Mouse (Mus musculus) heart, embryonic 12.5 days (tissue): ENCODE results near the gene Tesk2. TPM values are rescaled to one million over a fixed set of nuclear protein-coding genes. Genes with fewer than 3 reads are reported as not detected.
"Not testable (repeated sequence)": the region's sequence is repeated elsewhere in the genome, so short reads cannot be mapped to it uniquely, and the experiment has no call there.

Source experiments
- ATAC-seq: fragments of 200-750 bp; cut with Nextera tagmentation; 2 replicates; pipeline ENCODE4 v1.8.0; 2017; ENCODE audit warnings: moderate TSS enrichment, moderate library complexity; ENCODE audit not compliant: insufficient number of reproducible peaks, low FRiP score
- H3K27ac ChIP-seq: fragments of 300-500 bp; sonication (generic); 2 replicates; pipeline ENCODE4 v1.5.1; 2016; ENCODE audit warnings: mild to moderate bottlenecking, moderate library complexity; ENCODE audit not compliant: poor library complexity, severe bottlenecking
- H3K27me3 ChIP-seq: fragments of 300-500 bp; sonication (generic); replicated peaks from 2 replicates; pipeline ENCODE4 v1.6.1; 2016; ENCODE audit warnings: mild to moderate bottlenecking, moderate library complexity
- H3K36me3 ChIP-seq: fragments of 300-500 bp; sonication (generic); 2 replicates; pipeline ENCODE4 v1.6.1; 2016; ENCODE audit warnings: mild to moderate bottlenecking, moderate library complexity
- H3K4me1 ChIP-seq: fragments of 300-500 bp; sonication (generic); replicated peaks from 2 replicates; pipeline ENCODE4 v1.6.1; 2016; ENCODE audit warnings: mild to moderate bottlenecking
- H3K4me2 ChIP-seq: fragments of 300-500 bp; sonication (generic); 2 replicates; pipeline ENCODE4 v1.6.1; 2016; ENCODE audit warnings: mild to moderate bottlenecking, moderate library complexity
- H3K4me3 ChIP-seq: fragments of 300-500 bp; sonication (generic); 2 replicates; pipeline ENCODE4 v1.5.1; 2016; ENCODE audit warnings: mild to moderate bottlenecking
- H3K9ac ChIP-seq: fragments of 300-500 bp; sonication (generic); 2 replicates; pipeline ENCODE4 v1.6.1; 2016; ENCODE audit warnings: mild to moderate bottlenecking, moderate library complexity
- H3K9me3 ChIP-seq: fragments of 300-500 bp; sonication (generic); replicated peaks from 2 replicates; pipeline ENCODE4 v1.6.1; 2016; ENCODE audit warnings: mild to moderate bottlenecking, moderate library complexity
- WGBS: fragments of 180-500 bp; shearing (Covaris S2); methylation state at CpG from one replicate; pipeline ENCODE4 v1.1.7; 2016; 5-methylcytosine and 5-hydroxymethylcytosine counted together
- polyA plus RNA-seq: library from polyadenylated mRNA; unstranded; fragments of >200 nt; fragmentation: Nextera tagmentation; extraction: Ambion mirVana; gene quantifications from 2 replicates; pipeline ENCODE4 v1.2.1, GENCODE M21; 2016

Tesk2 gene
- polyA plus RNA-seq: 2.9 and 3.1 TPM in 2 replicates

GRCm38 (mm10) chr4:116720343-116721097 is at the start of gene Tesk2:
Tesk2 (plus strand) TSS chr4:116720948.
- no peaks in the 10 kb centered on the region for H3K36me3 ChIP-seq
- H3K9me3 ChIP-seq: no peaks in the 10 kb centered on the region
- peak; percentile 100 for ATAC-seq
- peak within 1 kb of the TSS; percentile 90 for H3K4me3 ChIP-seq
- H3K9ac ChIP-seq: peak within 1 kb of the TSS; percentile 88
- peak within 1 kb of the TSS; percentile 84 for H3K27ac ChIP-seq
- H3K4me2 ChIP-seq: peak within 1 kb of the TSS; percentile 93
- H3K27me3 ChIP-seq: no peaks in the 10 kb centered on the region
- peaks cover 9% of the 10 kb centered on the region for H3K4me1 ChIP-seq
- WGBS: under 1% methylated on average over 29 of the region's 34 CpGs

GRCm38 (mm10) chr4:116672785-116673184 is 48.0 kb upstream of the Tesk2 start:
- Histone ChIP-seq H3K27ac (no peak overlapping the region), H3K4me1 (no peaks in the 10 kb centered on the region), H3K4me3 (no peak overlapping the region), H3K36me3 (no peaks in the 10 kb centered on the region), H3K27me3 (no peaks in the 10 kb centered on the region), H3K9me3 (no peaks in the 10 kb centered on the region), H3K9ac (no peak overlapping the region), H3K4me2 (no peak overlapping the region)
- WGBS: 47% methylated on average over 2 of the region's 2 CpGs
- ATAC-seq: no peak

- H3K9me3 ChIP-seq, H3K4me1 ChIP-seq, ATAC-seq, H3K36me3 ChIP-seq, H3K9ac ChIP-seq, H3K27me3 ChIP-seq, H3K27ac ChIP-seq, H3K4me3 ChIP-seq, H3K4me2 ChIP-seq: not testable (repeated sequence)
- 85% methylated on average over 6 of the region's 6 CpGs for WGBS
Observed at GRCm38 (mm10) chr4:116674761-116675160, 46.0 kb upstream of the Tesk2 start.

GRCm38 (mm10) chr4:116676027-116676426 is 44.7 kb upstream of the Tesk2 start:
- WGBS: 84% methylated on average over 3 of the region's 3 CpGs
- no peaks in the 10 kb centered on the region for H3K9me3 ChIP-seq
- no peak overlapping the region for H3K4me3 ChIP-seq
- no peaks in the 10 kb centered on the region for H3K4me1 ChIP-seq
- no peak overlapping the region for H3K9ac ChIP-seq
- no peaks in the 10 kb centered on the region for H3K27me3 ChIP-seq
- no peaks in the 10 kb centered on the region for H3K36me3 ChIP-seq
- H3K27ac ChIP-seq: no peak overlapping the region
- no peak overlapping the region for H3K4me2 ChIP-seq
- no peak for ATAC-seq

GRCm38 (mm10) chr4:116677808-116678207 is 42.9 kb upstream of the Tesk2 start:
- Histone ChIP-seq H3K9me3 (no peaks in the 10 kb centered on the region), H3K4me2 (no peak overlapping the region), H3K4me3 (no peak overlapping the region), H3K27ac (no peak overlapping the region), H3K36me3 (no peaks in the 10 kb centered on the region), H3K9ac (no peak overlapping the region), H3K27me3 (no peaks in the 10 kb centered on the region), H3K4me1 (no peaks in the 10 kb centered on the region)
- WGBS: 71% methylated on average over 1 of the region's 1 CpGs
- ATAC-seq: no peak

- H3K9ac ChIP-seq: no peak overlapping the region
- H3K4me3 ChIP-seq: no peak overlapping the region
- ATAC-seq: no peak
- H3K27me3 ChIP-seq: no peaks in the 10 kb centered on the region
- H3K27ac ChIP-seq: no peak overlapping the region
- H3K4me1 ChIP-seq: no peaks in the 10 kb centered on the region
- no peak overlapping the region for H3K4me2 ChIP-seq
- 61% methylated on average over 5 of the region's 5 CpGs for WGBS
- no peaks in the 10 kb centered on the region for H3K9me3 ChIP-seq
- H3K36me3 ChIP-seq: no peaks in the 10 kb centered on the region
Observed at GRCm38 (mm10) chr4:116679141-116679540, 41.6 kb upstream of the Tesk2 start.

GRCm38 (mm10) chr4:116680521-116680920 is 40.2 kb upstream of the Tesk2 start:
- ATAC-seq: not testable (repeated sequence)

GRCm38 (mm10) chr4:116683957-116684356 is 36.8 kb upstream of the Tesk2 start:
- Histone ChIP-seq H3K4me1 (peaks cover 16% of the 10 kb centered on the region), H3K9ac (no peak overlapping the region), H3K4me3 (no peak overlapping the region), H3K9me3 (no peaks in the 10 kb centered on the region), H3K4me2 (no peak overlapping the region), H3K27me3 (no peaks in the 10 kb centered on the region), H3K27ac (no peak overlapping the region), H3K36me3 (peaks cover 14% of the 10 kb centered on the region)
- WGBS: 55% methylated on average over 4 of the region's 4 CpGs
- ATAC-seq: no peak

More at GRCm38 (mm10) chr4:116680521-116680920, 40.2 kb upstream of the Tesk2 start:
- H3K4me1 ChIP-seq, H3K4me2 ChIP-seq, H3K9me3 ChIP-seq, H3K36me3 ChIP-seq, H3K4me3 ChIP-seq, H3K27ac ChIP-seq, H3K27me3 ChIP-seq, H3K9ac ChIP-seq: not testable (repeated sequence)
- 79% methylated on average over 4 of the region's 4 CpGs for WGBS

- H3K9ac ChIP-seq: peak overlapping the region; percentile 73
- H3K4me1 ChIP-seq: peaks cover 16% of the 10 kb centered on the region
- WGBS: 72% methylated on average over 2 of the region's 2 CpGs
- H3K36me3 ChIP-seq: peaks cover 21% of the 10 kb centered on the region
- peak overlapping the region; percentile 63 for H3K4me3 ChIP-seq
- no peak for ATAC-seq
- H3K9me3 ChIP-seq: no peaks in the 10 kb centered on the region
- peak overlapping the region; percentile 82 for H3K4me2 ChIP-seq
- H3K27me3 ChIP-seq: no peaks in the 10 kb centered on the region
- H3K27ac ChIP-seq: peak overlapping the region; percentile 92; the same call in 1 of the 2 replicates
Observed at GRCm38 (mm10) chr4:116684665-116685064, 36.1 kb upstream of the Tesk2 start.

GRCm38 (mm10) chr4:116685402-116686061 is 35.2 kb upstream of the Tesk2 start, which contains the start of gene Prdx1:
Prdx1 (plus strand) TSS chr4:116685544.
- H3K36me3 ChIP-seq: peaks cover 27% of the 10 kb centered on the region
- no peaks in the 10 kb centered on the region for H3K27me3 ChIP-seq
- H3K4me2 ChIP-seq: peak within 1 kb of the TSS; percentile 82
- under 1% methylated on average over 56 of the region's 56 CpGs for WGBS
- no peaks in the 10 kb centered on the region for H3K9me3 ChIP-seq
- H3K9ac ChIP-seq: peak within 1 kb of the TSS; percentile 73
- H3K4me1 ChIP-seq: peaks cover 16% of the 10 kb centered on the region
- H3K27ac ChIP-seq: peak within 1 kb of the TSS; percentile 92
- H3K4me3 ChIP-seq: peak within 1 kb of the TSS; percentile 63
- ATAC-seq: peak; percentile 98

- no peak for ATAC-seq
- Histone ChIP-seq H3K4me1 (peaks cover 16% of the 10 kb centered on the region), H3K4me2 (peak overlapping the region; percentile 82), H3K27ac (no peak overlapping the region), H3K27me3 (no peaks in the 10 kb centered on the region), H3K4me3 (peak overlapping the region; percentile 63), H3K9ac (peak overlapping the region; percentile 73; the same call in 1 of the 2 replicates), H3K9me3 (no peaks in the 10 kb centered on the region), H3K36me3 (peaks cover 40% of the 10 kb centered on the region)
- WGBS: 25% methylated on average over 1 of the region's 1 CpGs
Observed at GRCm38 (mm10) chr4:116687041-116687440, 33.7 kb upstream of the Tesk2 start.
